Mouse (Mus musculus) forebrain, embryonic 14.5 days (tissue): ENCODE measurements around the gene Chst11. TPM values are rescaled to one million over a fixed set of nuclear protein-coding genes. Genes with fewer than 3 reads are reported as not detected.

Source experiments
- ATAC-seq: fragments of 200-750 bp; cut with Nextera tagmentation; 2 replicates; pipeline ENCODE4 v1.8.0; 2017; ENCODE audit warnings: mild to moderate bottlenecking, moderate library complexity
- DNase-seq: peaks from one replicate; pipeline ENCODE4 v3.0.0-alpha.2; 2015; ENCODE audit warnings: low spot score
- H3K27ac ChIP-seq: fragments of 300-500 bp; sonication (generic); 2 replicates; pipeline ENCODE4 v1.5.1; 2014; ENCODE audit warnings: low read depth, mild to moderate bottlenecking, control low read depth, low read length, moderate library complexity
- H3K27me3 ChIP-seq: fragments of 300-500 bp; sonication (generic); replicated peaks from 2 replicates; pipeline ENCODE4 v1.6.1; 2014; ENCODE audit warnings: low read length, control low read depth, mixed read lengths; ENCODE audit not compliant: control insufficient read depth, insufficient read depth
- H3K36me3 ChIP-seq: fragments of 300-500 bp; sonication (generic); 2 replicates; pipeline ENCODE4 v1.6.1; 2014; ENCODE audit warnings: low read length, control low read depth; ENCODE audit not compliant: control insufficient read depth, insufficient read depth
- H3K4me1 ChIP-seq: fragments of 300-500 bp; sonication (generic); 2 replicates; pipeline ENCODE4 v1.6.1; 2014; ENCODE audit warnings: antibody characterized with exemption, low read length, control low read depth; ENCODE audit not compliant: control insufficient read depth, insufficient read depth
- H3K4me2 ChIP-seq: fragments of 300-500 bp; sonication (generic); 2 replicates; pipeline ENCODE4 v1.6.1; 2014; ENCODE audit warnings: mild to moderate bottlenecking, control low read depth, low read length
- H3K4me3 ChIP-seq: fragments of 300-500 bp; sonication (generic); 2 replicates; pipeline ENCODE4 v1.5.1; 2014; ENCODE audit warnings: low read depth, low read length, control low read depth
- H3K9ac ChIP-seq: fragments of 300-500 bp; sonication (generic); 2 replicates; pipeline ENCODE4 v1.6.1; 2014; ENCODE audit warnings: mild to moderate bottlenecking, low read length, control low read depth, moderate library complexity
- H3K9me3 ChIP-seq: fragments of 300-500 bp; sonication (generic); replicated peaks from 2 replicates; pipeline ENCODE4 v1.6.1; 2016; ENCODE audit warnings: low read length, control low read depth, mixed read lengths; ENCODE audit not compliant: control insufficient read depth
- WGBS: fragments of 180-500 bp; shearing (Covaris S2); extraction: QIAGEN DNeasy Blood & Tissue Kit; methylation state at CpG from one replicate; pipeline ENCODE4 v1.1.7; 2014; 5-methylcytosine and 5-hydroxymethylcytosine counted together
- polyA plus RNA-seq: library from polyadenylated mRNA; unstranded; fragments of >200 nt; fragmentation: Nextera tagmentation; extraction: Ambion mirVana; gene quantifications from 2 replicates; pipeline ENCODE4 v1.2.1, GENCODE M21; 2014

The Chst11 gene
- polyA plus RNA-seq, 1 experiment from 2014 or later = 4.2 TPM

- Histone ChIP-seq H3K9me3 (no peaks in the 10 kb centered on the region), H3K4me2 (no peak overlapping the region), H3K27me3 (no peaks in the 10 kb centered on the region), H3K4me3 (no peak overlapping the region), H3K9ac (no peak overlapping the region), H3K27ac (no peak overlapping the region), H3K36me3 (no peaks in the 10 kb centered on the region), H3K4me1 (peaks cover 36% of the 10 kb centered on the region)
- 60% methylated on average over 8 of the region's 8 CpGs for WGBS
- DNase-seq (no peak), ATAC-seq (no peak)
Measured at GRCm38 (mm10) chr10:83100890-83101289, 115.6 kb downstream of the Chst11 start.

DNA sequence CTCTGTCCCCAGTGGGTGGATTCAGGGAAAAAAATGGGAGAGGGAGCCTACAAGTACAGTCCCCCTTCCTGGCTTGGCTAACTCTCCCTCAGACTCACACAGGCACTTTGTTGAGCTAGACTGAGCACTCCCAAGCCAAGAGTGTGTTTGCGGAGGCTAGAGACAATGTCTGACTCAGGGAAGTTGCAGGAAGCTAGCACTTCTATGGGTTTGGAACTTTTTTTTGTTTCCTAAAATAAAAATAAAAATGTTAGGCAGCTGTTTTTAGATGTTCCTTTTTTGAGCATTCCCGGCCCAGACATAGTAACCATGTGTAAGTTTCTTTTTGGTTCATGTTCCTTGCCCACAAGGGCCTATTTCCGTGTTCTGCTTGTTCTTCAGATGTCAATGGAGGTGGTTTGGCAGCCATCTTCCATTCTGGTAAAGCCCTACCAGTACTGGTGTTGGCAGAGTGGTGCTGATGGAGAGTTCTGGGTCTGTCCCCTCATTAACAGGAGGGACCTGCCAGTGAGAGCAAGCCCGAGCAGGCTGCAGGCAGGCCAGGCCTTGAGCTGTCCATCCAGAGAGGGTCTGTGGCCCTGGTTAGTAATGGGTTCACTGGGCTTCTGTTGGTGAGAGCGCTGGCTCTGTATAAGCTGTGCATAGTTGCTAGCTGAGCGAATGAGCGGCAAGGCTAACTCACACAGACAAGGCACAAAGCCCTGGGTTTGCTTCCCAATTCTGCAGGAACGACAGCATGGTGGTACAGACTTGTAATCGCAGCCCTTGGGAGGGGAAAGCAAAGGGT lies 116.3 kb downstream of the Chst11 start:
- DNase-seq = no peak
- H3K27me3 ChIP-seq = no peaks in the 10 kb centered on the region
- H3K9ac ChIP-seq = no peak overlapping the region
- no peaks in the 10 kb centered on the region for H3K9me3 ChIP-seq
- peak overlapping the region; percentile 59; the same call in 1 of the 2 replicates for H3K27ac ChIP-seq
- 79% methylated on average over 9 of the region's 9 CpGs for WGBS
- H3K36me3 ChIP-seq = no peaks in the 10 kb centered on the region
- peaks cover 43% of the 10 kb centered on the region for H3K4me1 ChIP-seq
- no peak overlapping the region for H3K4me3 ChIP-seq
- no peak for ATAC-seq
- no peak overlapping the region for H3K4me2 ChIP-seq

GRCm38 (mm10) chr10:83102745-83103144 lies 117.4 kb downstream of the Chst11 start:
- DNase-seq = peak; percentile 72
- no peak overlapping the region for H3K9ac ChIP-seq
- H3K36me3 ChIP-seq = no peaks in the 10 kb centered on the region
- H3K27ac ChIP-seq = peak overlapping the region; percentile 76
- no peaks in the 10 kb centered on the region for H3K9me3 ChIP-seq
- H3K4me1 ChIP-seq = peaks cover 48% of the 10 kb centered on the region
- no peaks in the 10 kb centered on the region for H3K27me3 ChIP-seq
- ATAC-seq = peak; percentile 42
- peak overlapping the region; percentile 28 for H3K4me2 ChIP-seq
- no peak overlapping the region for H3K4me3 ChIP-seq
- WGBS = 11% methylated on average over 15 of the region's 15 CpGs

- WGBS = 83% methylated on average over 8 of the region's 8 CpGs
- DNase-seq (no peak), ATAC-seq (no peak)
- Histone ChIP-seq H3K27ac (no peak overlapping the region), H3K9me3 (no peaks in the 10 kb centered on the region), H3K4me3 (no peak overlapping the region), H3K9ac (no peak overlapping the region), H3K36me3 (no peaks in the 10 kb centered on the region), H3K27me3 (no peaks in the 10 kb centered on the region), H3K4me2 (no peak overlapping the region), H3K4me1 (peaks cover 58% of the 10 kb centered on the region)
Measured at GRCm38 (mm10) chr10:83104221-83104620, 118.9 kb downstream of the Chst11 start.

DNA sequence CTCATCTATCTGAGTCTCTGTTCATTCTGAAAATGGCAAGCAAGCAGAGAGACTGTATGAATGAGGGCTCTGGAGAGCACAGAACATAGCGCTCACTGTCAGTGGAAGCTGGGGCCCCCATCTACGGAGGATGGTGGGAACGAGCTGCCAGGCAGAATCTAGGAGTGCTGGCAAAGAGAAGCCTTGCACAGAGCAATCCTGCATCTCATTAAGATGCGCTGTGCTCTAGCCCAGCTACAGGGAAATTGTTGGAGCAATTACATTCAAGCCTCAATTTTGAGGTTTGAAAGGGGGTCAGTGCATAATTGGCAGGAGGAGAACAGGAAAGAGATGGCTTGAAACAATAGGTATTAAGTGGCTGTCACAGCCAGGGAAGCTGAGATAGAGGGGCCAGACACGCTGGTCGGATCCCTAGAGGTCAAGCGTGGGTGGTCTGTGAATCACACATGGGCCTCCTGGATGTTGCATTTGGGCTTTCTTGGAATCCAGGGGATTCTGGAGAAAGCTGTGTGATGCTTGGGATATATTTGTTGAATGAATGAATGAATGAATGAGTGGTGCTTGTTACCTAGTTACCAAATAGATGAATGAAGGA lies 121.0 kb downstream of the Chst11 start:
- DNase-seq = peak; percentile 92
- Histone ChIP-seq H3K27ac (peak overlapping the region; percentile 78), H3K4me1 (peaks cover 55% of the 10 kb centered on the region), H3K27me3 (no peaks in the 10 kb centered on the region), H3K9me3 (no peaks in the 10 kb centered on the region), H3K9ac (0 out of 2 replicates have a peak overlapping the region, but pooled peaks have one; percentile 17), H3K4me3 (no peak overlapping the region), H3K36me3 (no peaks in the 10 kb centered on the region), H3K4me2 (0 out of 2 replicates have a peak overlapping the region, but pooled peaks have one; percentile 3)
- WGBS = 3% methylated on average over 7 of the region's 7 CpGs
- peak; percentile 89 for ATAC-seq

DNA sequence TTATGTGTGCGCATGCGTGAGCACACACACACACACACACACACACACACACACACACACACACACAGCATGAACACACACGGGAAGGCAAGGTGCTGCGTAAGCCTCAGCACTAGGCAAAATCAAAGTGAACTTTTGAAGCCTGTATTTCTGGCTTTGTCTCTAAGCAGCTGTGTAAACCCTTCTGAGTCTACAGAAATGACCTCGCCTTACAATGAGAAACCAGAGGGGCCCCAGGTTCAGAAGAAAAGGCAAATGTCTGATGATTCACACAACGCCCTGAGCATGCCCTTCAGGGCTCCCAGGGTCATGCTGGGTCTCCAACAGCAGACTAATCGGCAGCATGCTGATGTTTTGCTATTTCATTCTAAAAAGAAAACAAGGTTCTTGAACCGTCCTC lies 122.1 kb downstream of the Chst11 start:
- ATAC-seq = no peak
- no peaks in the 10 kb centered on the region for H3K27me3 ChIP-seq
- no peak overlapping the region for H3K4me2 ChIP-seq
- no peak overlapping the region for H3K4me3 ChIP-seq
- DNase-seq = no peak
- no peak overlapping the region for H3K9ac ChIP-seq
- WGBS = 35% methylated on average over 8 of the region's 8 CpGs
- H3K9me3 ChIP-seq = no peaks in the 10 kb centered on the region
- peak overlapping the region; percentile 78; the same call in 1 of the 2 replicates for H3K27ac ChIP-seq
- H3K36me3 ChIP-seq = no peaks in the 10 kb centered on the region
- H3K4me1 ChIP-seq = peaks cover 58% of the 10 kb centered on the region

- H3K4me2 ChIP-seq = 0 out of 2 replicates have a peak overlapping the region, but pooled peaks have one; percentile 16
- ATAC-seq = no peak
- H3K4me1 ChIP-seq = peaks cover 57% of the 10 kb centered on the region
- peak; percentile 55 for DNase-seq
- no peaks in the 10 kb centered on the region for H3K27me3 ChIP-seq
- H3K9ac ChIP-seq = no peak overlapping the region
- peak overlapping the region; percentile 44; the same call in 1 of the 2 replicates for H3K27ac ChIP-seq
- 17% methylated on average over 21 of the region's 21 CpGs for WGBS
- H3K36me3 ChIP-seq = no peaks in the 10 kb centered on the region
- H3K9me3 ChIP-seq = no peaks in the 10 kb centered on the region
- H3K4me3 ChIP-seq = no peak overlapping the region
Measured at GRCm38 (mm10) chr10:83107921-83108738, 122.8 kb downstream of the Chst11 start.

- Histone ChIP-seq H3K9ac (no peak overlapping the region), H3K4me1 (peaks cover 56% of the 10 kb centered on the region)
- WGBS = 94% methylated on average over 6 of the region's 6 CpGs
Measured at GRCm38 (mm10) chr10:83108946-83109345, 123.6 kb downstream of the Chst11 start.

More at GRCm38 (mm10) chr10:83108946-83109345, 123.6 kb downstream of the Chst11 start:
- DNase-seq (no peak), ATAC-seq (no peak)
- Histone ChIP-seq H3K9me3 (no peaks in the 10 kb centered on the region), H3K27ac (no peak overlapping the region; the same call in 1 of the 2 replicates), H3K27me3 (no peaks in the 10 kb centered on the region), H3K4me2 (no peak overlapping the region), H3K36me3 (no peaks in the 10 kb centered on the region), H3K4me3 (no peak overlapping the region)
